Mouse (Mus musculus) embryonic facial prominence, embryonic 13.5 days (tissue): ENCODE measurements around the gene Ipo9. TPM values are rescaled to one million over a fixed set of nuclear protein-coding genes. Genes with fewer than 3 reads are reported as not detected.
"Not testable (repeated sequence)": the region's sequence is repeated elsewhere in the genome, so short reads cannot be mapped to it uniquely, and the experiment has no call there.

ENCODE experiments used
- ATAC-seq: fragments of 200-750 bp; cut with Nextera tagmentation; 2 replicates; pipeline ENCODE4 v1.8.0; 2017; ENCODE audit warnings: low read depth; ENCODE audit not compliant: insufficient number of reproducible peaks, insufficient read depth, low FRiP score, low TSS enrichment
- H3K27ac ChIP-seq: fragments of 300-500 bp; sonication (generic); 2 replicates; pipeline ENCODE4 v1.5.1; 2015; ENCODE audit warnings: moderate library complexity, mild to moderate bottlenecking, inconsistent platforms
- H3K27me3 ChIP-seq: fragments of 300-500 bp; sonication (generic); 2 replicates; pipeline ENCODE4 v1.6.1; 2015; ENCODE audit warnings: mild to moderate bottlenecking, inconsistent platforms
- H3K36me3 ChIP-seq: fragments of 300-500 bp; sonication (generic); 2 replicates; pipeline ENCODE4 v1.6.1; 2015; ENCODE audit warnings: mild to moderate bottlenecking, inconsistent platforms
- H3K4me1 ChIP-seq: fragments of 300-500 bp; sonication (generic); 2 replicates; pipeline ENCODE4 v1.6.1; 2015; ENCODE audit warnings: inconsistent platforms
- H3K4me2 ChIP-seq: fragments of 300-500 bp; sonication (generic); 2 replicates; pipeline ENCODE4 v1.6.1; 2015; ENCODE audit warnings: moderate library complexity, mild to moderate bottlenecking, inconsistent platforms
- H3K4me3 ChIP-seq: fragments of 300-500 bp; sonication (generic); 2 replicates; pipeline ENCODE4 v1.5.1; 2015; ENCODE audit warnings: mild to moderate bottlenecking, inconsistent platforms
- H3K9ac ChIP-seq: fragments of 300-500 bp; sonication (generic); 2 replicates; pipeline ENCODE4 v1.6.1; 2015; ENCODE audit warnings: mild to moderate bottlenecking, inconsistent platforms
- H3K9me3 ChIP-seq: fragments of 300-500 bp; sonication (generic); 2 replicates; pipeline ENCODE4 v1.6.1; 2016; ENCODE audit warnings: inconsistent platforms
- WGBS: fragments of 180-500 bp; shearing (Covaris S2); methylation state at CpG from one replicate; pipeline ENCODE4 v1.1.7; 2015; ENCODE audit warnings: mixed read lengths; 5-methylcytosine and 5-hydroxymethylcytosine counted together
- polyA plus RNA-seq: library from polyadenylated mRNA; unstranded; fragments of >200 nt; fragmentation: Nextera tagmentation; extraction: Ambion mirVana; gene quantifications from 2 replicates; pipeline ENCODE4 v1.2.1, GENCODE M21; 2015

Gene Ipo9
- polyA plus RNA-seq, 1 experiment from 2014 or later = 147 TPM

DNA sequence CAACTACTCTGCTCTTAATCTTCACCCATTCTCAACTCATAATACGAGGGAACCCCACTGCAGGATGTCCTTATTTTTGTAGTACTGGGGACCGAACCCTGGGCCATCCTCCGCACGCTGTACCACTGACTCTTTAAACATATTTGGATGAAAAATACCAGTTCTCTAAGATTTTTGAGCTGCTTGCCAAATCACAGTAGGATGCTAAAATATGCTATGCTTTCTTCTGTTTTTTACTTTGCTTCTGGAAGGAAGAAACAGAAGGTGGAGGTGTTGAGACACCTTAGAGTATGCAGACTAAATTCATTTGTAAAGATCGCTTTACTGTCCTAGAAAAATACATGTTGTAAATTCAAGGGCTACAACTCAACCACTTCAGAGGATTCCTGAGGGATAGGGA is 46.1 kb downstream of the Ipo9 start:
- H3K27me3 ChIP-seq = no peaks in the 10 kb centered on the region
- no peak overlapping the region for H3K27ac ChIP-seq
- peaks cover 71% of the 10 kb centered on the region for H3K36me3 ChIP-seq
- H3K9me3 ChIP-seq = no peaks in the 10 kb centered on the region
- 0 out of 2 replicates have a peak, but pooled peaks cover 4% of the 10 kb centered on the region for H3K4me1 ChIP-seq
- H3K4me3 ChIP-seq = no peak overlapping the region
- 94% methylated on average over 5 of the region's 5 CpGs for WGBS
- no peak for ATAC-seq
- no peak overlapping the region for H3K4me2 ChIP-seq
- no peak overlapping the region for H3K9ac ChIP-seq

DNA sequence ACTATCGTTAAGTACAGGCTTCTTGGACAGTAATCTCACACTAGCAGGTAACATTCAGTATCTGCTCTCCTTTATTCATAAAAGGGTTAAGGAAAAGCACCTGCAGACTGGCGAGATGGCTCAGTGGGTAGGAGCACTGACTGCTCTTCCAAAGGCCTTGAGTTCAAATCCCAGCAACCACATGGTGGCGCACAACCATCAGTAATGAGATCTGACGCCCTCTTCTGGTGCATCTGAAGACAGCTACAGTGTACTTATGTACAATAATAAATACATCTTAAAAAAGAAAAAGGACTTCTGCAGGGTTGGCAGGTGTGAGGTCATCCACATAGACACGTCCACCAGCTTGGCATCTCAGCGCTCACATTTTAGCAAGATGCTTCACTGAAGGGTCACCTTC is 48.7 kb downstream of the Ipo9 start:
- not testable (repeated sequence) for H3K27me3 ChIP-seq, H3K4me1 ChIP-seq, H3K9ac ChIP-seq, H3K4me2 ChIP-seq, H3K9me3 ChIP-seq, ATAC-seq, H3K27ac ChIP-seq, H3K4me3 ChIP-seq
- 59% methylated on average over 6 of the region's 6 CpGs for WGBS
- peaks cover 45% of the 10 kb centered on the region for H3K36me3 ChIP-seq

DNA sequence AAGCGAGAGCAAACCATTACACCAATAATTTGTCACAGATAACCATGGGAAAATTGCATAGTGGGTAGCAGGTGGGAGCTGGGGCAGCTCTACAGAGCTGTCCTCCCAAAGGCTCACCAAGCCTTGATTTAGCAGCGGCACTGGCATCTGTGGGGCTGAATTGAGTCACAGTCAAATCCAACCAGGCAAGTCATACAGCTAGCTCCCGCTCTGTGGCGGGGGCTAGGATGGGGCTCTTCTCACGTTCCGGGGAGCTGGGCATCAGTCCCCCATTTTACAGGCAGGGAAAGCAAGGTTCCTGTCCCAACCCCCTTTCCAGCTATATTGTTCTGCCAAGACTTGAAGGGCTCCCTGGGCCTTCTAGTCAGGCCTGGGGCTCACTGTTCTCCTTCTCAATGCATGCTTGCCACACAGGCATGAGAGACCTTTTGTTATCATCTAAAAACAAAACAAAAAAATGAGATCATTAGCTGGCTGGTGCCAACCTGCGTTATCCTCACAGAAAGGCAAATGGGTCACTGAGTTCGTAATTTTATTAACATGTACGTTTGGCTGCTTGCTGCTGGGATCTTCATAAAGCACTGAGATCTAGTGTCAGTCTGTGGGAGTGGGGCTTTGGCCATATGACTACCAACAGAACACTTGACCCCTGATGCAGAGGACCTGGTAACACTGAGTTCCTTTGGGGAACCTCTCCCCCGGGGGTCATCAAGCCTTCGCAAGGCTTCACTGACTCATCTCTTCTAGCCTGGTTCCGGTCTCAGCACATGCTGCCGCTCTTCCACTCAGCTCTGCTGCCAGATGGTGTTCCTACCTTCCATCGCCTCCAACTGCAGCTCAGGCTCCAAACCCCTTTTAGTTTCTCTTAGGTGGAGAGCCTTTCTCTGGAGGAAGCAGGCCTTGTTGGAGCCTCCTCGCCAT is 50.0 kb downstream of the Ipo9 start:
- Histone ChIP-seq H3K36me3 (peaks cover 33% of the 10 kb centered on the region), H3K27ac (no peak overlapping the region), H3K9ac (no peak overlapping the region), H3K9me3 (no peaks in the 10 kb centered on the region), H3K4me3 (no peak overlapping the region), H3K27me3 (no peaks in the 10 kb centered on the region), H3K4me1 (peaks cover 5% of the 10 kb centered on the region), H3K4me2 (no peak overlapping the region)
- 80% methylated on average over 15 of the region's 15 CpGs for WGBS
- ATAC-seq = no peak

DNA sequence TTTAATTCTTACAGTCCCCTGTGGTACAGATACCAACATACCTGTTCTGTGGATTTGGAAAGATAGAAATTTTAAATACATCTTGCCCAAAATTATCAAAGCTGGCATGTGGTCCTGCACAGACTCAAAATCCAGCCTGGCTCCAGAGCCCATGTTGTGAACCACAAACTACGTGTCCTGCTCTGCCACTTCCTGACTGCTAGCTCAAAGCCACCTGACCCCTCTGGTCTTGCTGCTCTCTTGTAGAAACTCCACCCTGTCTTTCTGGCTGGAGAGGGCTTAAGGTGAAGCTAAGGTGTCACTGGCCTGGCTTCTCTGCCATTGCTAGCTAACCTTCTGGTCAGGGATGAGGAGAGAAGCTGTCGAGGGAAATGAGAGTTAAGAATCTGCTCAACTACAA is 51.3 kb downstream of the Ipo9 start:
- Histone ChIP-seq H3K4me3 (no peak overlapping the region), H3K4me1 (peaks cover 16% of the 10 kb centered on the region), H3K9ac (no peak overlapping the region), H3K27me3 (no peaks in the 10 kb centered on the region), H3K9me3 (no peaks in the 10 kb centered on the region), H3K27ac (no peak overlapping the region), H3K4me2 (no peak overlapping the region), H3K36me3 (peaks cover 20% of the 10 kb centered on the region)
- no peak for ATAC-seq
- WGBS = 36% methylated on average over 2 of the region's 2 CpGs

DNA sequence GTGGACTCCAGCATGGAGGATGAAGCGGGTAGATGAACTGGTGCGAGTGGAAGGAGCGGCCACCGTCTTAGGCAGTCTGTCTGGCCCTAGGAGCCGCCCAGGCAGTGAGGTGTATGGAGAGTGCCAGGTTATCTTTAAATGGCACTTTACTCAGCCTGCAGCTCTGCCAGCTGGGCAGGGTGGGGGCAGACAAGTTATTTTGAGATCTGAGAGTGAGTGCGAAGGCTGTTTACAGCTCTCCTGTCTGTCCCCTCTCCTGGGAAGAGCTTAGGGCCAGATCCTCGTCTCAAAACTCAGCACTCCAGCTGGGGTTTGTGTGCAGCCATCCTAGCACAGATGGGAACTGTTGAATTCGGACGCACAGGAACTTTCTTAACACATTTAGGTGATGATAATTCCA is 51.7 kb downstream of the Ipo9 start:
- H3K36me3 ChIP-seq = peaks cover 15% of the 10 kb centered on the region
- H3K4me3 ChIP-seq = no peak overlapping the region
- H3K27ac ChIP-seq = no peak overlapping the region
- no peak overlapping the region for H3K4me2 ChIP-seq
- H3K9ac ChIP-seq = no peak overlapping the region
- ATAC-seq = no peak
- no peaks in the 10 kb centered on the region for H3K9me3 ChIP-seq
- peaks cover 19% of the 10 kb centered on the region for H3K4me1 ChIP-seq
- no peaks in the 10 kb centered on the region for H3K27me3 ChIP-seq
- 72% methylated on average over 9 of the region's 9 CpGs for WGBS

DNA sequence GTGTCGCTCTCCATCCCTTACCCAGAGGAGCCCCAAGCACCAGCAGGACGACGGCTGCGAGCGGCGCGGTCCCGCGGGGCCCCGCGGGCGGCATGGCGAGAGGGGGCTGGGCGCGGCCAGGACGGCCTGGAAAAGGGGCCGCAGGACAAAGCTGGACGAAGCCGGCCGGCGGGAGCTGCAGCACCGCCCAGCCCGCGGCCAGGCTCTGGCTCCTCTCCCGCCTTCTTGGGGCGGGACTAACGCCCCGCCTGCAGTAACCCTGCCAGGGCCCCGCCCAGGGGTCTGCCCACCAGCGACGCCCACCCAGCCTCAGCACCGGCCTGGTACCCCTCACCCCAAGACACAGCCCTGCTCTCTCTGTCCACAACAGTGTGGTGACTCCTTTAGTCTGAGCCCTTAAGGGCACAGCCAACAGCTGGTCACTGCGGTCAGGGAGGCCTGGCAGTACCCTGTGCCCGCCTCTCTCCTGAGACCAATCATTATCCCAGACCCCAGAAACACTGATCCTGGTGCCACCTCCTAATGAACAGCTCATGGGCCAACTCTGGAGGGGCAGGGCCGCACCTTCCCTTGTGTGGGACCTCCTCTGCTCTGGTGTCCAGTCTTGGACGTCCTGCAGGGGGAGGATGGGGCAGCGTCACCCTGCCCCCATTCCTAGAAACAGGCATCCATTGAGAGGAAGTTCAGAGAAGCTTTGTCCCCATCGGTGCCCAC is 55.3 kb downstream of the Ipo9 start, which contains the start of gene Shisa4:
Gene Shisa4 (minus strand): TSS at position 370 of the 714 bp plus-strand sequence.
- 2% methylated on average over 38 of the region's 38 CpGs for WGBS
- no peaks in the 10 kb centered on the region for H3K36me3 ChIP-seq
- peak within 1 kb of the TSS; percentile 70 for H3K4me3 ChIP-seq
- ATAC-seq = peak; percentile 82
- H3K27ac ChIP-seq = no peak within 1 kb of the TSS; the same call in 1 of the 2 replicates
- H3K9ac ChIP-seq = peak within 1 kb of the TSS; percentile 78
- no peaks in the 10 kb centered on the region for H3K9me3 ChIP-seq
- H3K4me2 ChIP-seq = peak within 1 kb of the TSS; percentile 96
- peaks cover 19% of the 10 kb centered on the region for H3K4me1 ChIP-seq
- no peaks in the 10 kb centered on the region for H3K27me3 ChIP-seq

DNA sequence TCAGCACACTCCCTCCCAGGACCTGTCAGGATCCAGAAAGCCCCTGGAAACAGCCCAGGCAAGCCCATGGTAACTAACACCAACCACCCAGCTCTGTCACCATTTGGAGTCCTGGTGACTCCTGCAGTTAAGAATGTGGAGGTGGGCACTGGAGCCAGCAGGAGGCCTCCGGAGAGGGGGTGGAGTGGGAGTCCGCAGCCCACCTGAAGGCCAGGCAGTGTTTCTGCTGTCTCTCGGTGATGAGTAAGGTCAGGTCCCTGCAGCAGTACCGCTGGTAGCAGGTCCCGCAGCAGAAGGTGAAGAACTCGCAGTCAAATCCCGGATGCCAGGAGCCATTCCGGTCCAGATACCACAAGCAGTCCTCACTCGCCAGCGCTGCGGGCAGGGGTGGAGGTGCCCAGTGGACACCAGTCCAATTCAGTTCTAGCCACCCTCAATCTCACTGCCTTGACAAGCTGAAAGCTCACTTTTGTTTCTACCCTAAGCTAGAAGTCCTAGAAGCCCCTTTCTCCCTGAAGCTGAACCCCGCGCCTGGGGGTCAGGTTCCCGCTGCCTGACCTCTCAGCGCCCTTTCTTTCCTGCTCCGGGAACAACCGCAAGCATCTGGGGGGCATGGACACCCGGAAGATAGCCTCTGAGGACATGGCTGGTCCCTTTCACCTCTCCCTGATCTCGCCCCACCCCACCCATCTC is 56.0 kb downstream of the Ipo9 start:
- H3K27me3 ChIP-seq = no peaks in the 10 kb centered on the region
- no peak for ATAC-seq
- H3K27ac ChIP-seq = no peak overlapping the region; the same call in 1 of the 2 replicates

DNA sequence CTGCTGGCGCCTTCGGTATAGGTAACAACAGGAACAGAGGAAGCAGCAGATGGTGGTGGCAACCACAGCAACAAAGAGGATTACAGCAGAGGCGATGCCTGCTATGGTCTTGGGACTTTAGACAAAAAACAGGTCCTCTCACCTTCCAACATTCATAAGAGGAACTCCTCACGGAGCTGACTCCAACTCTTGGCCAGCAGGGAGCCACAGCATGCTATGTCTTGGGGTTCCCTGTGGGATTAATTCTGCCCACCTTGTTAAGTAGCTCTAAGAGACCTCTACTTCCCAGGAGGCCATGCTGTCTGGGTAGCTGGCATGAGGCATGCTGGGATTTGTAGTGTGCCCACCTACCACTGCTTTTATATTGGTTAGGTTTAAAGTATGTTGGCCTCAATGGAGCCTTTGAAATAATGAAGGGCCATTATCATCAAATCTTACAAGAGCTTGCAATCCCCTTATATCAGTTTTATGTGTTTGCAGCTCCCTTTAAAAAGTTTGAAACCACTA is 57.1 kb downstream of the Ipo9 start:
- peaks cover 30% of the 10 kb centered on the region for H3K4me1 ChIP-seq
- WGBS = 71% methylated on average over 4 of the region's 4 CpGs
- H3K36me3 ChIP-seq = no peaks in the 10 kb centered on the region
- H3K27ac ChIP-seq = no peak overlapping the region
- no peaks in the 10 kb centered on the region for H3K27me3 ChIP-seq
- H3K9me3 ChIP-seq = no peaks in the 10 kb centered on the region
- no peak for ATAC-seq
- H3K4me2 ChIP-seq = peak overlapping the region; percentile 23
- H3K9ac ChIP-seq = no peak overlapping the region
- no peak overlapping the region for H3K4me3 ChIP-seq

More for the DNA sequence above, 56.0 kb downstream of the Ipo9 start:
- H3K4me2 ChIP-seq = peak overlapping the region; percentile 96
- 4% methylated on average over 19 of the region's 19 CpGs for WGBS
- H3K4me3 ChIP-seq = peak overlapping the region; percentile 70
- peaks cover 22% of the 10 kb centered on the region for H3K4me1 ChIP-seq
- H3K36me3 ChIP-seq = no peaks in the 10 kb centered on the region
- no peaks in the 10 kb centered on the region for H3K9me3 ChIP-seq
- peak overlapping the region; percentile 78 for H3K9ac ChIP-seq

DNA sequence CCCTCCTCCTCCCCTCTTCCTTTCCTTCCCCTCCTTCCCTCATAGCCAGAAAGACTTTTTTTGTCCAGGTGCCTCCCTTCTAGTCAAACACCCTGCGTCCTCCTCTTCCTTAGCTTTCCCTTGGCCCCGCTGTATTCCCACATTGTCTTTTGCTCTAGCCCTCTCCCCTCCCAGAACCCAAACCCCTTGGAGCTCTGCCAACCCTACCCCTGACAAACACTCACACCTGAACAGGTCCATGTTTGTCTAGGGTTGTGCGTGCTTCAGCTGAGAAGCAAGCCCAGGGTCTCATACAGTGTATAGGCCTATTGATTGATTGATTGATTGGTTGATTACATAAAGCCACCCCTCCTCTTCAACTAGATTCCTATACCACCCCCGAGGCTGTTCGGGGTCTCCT is 60.9 kb downstream of the Ipo9 start:
- no peak overlapping the region for H3K27ac ChIP-seq
- H3K9me3 ChIP-seq = no peaks in the 10 kb centered on the region
- no peak overlapping the region for H3K4me2 ChIP-seq
- H3K27me3 ChIP-seq = no peaks in the 10 kb centered on the region
- no peaks in the 10 kb centered on the region for H3K36me3 ChIP-seq
- ATAC-seq = no peak
- 79% methylated on average over 5 of the region's 5 CpGs for whole genome bisulfite sequencing
- no peak overlapping the region for H3K9ac ChIP-seq
- peaks cover 25% of the 10 kb centered on the region for H3K4me1 ChIP-seq
- no peak overlapping the region for H3K4me3 ChIP-seq

DNA sequence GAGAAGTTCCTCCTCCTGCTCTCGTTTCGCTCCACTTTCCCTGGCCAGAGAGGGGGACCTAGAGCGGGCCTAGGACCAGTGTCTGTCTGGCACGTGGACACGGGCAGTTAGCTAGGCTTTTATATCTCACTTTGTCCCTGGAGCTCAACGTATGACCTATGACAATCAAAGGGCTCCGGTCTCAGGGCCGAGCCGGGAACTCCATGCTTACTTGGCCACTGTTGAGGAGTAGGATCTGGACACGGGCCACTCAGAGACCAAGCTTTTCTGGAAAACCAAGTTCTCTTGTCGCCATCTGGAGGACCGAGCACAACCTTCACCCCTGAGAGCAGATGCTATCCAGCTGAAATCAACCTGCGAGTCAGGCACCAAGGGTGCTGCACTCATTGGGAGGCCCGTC is 61.3 kb downstream of the Ipo9 start:
- Histone ChIP-seq H3K4me3 (peak overlapping the region; percentile 50), H3K4me1 (peaks cover 20% of the 10 kb centered on the region), H3K27ac (no peak overlapping the region), H3K9me3 (no peaks in the 10 kb centered on the region), H3K36me3 (no peaks in the 10 kb centered on the region), H3K4me2 (peak overlapping the region; percentile 88), H3K27me3 (no peaks in the 10 kb centered on the region), H3K9ac (peak overlapping the region; percentile 75)
- no peak for ATAC-seq
- WGBS = 12% methylated on average over 14 of the region's 14 CpGs

DNA sequence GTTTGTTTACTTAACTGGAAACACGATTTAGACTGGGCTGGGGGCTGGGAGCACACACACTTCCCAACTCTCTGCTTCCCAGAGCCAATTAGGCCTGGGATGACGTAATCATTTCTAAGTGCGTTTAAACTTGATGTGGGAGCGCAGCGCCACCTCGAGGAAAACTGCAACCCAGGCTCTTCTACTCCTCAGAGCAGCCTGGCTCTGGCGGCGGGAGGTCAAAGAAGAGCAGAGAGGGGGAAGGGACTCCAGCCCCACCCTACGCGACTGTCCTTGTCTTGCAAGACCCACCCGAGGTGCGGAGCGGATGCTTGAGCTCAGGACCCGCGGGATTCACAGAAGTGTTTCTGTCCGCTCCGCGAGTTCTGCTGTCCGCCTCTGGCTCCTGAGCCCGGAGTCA is 62.1 kb downstream of the Ipo9 start:
- Histone ChIP-seq H3K4me1 (peaks cover 15% of the 10 kb centered on the region), H3K27me3 (no peaks in the 10 kb centered on the region), H3K9me3 (no peaks in the 10 kb centered on the region), H3K4me2 (peak overlapping the region; percentile 88), H3K27ac (no peak overlapping the region), H3K4me3 (peak overlapping the region; percentile 50), H3K36me3 (no peaks in the 10 kb centered on the region), H3K9ac (peak overlapping the region; percentile 75)
- WGBS = under 1% methylated on average over 20 of the region's 20 CpGs
- peak; percentile 53; the same call in 1 of the 2 replicates for ATAC-seq
